Mouse (Mus musculus) stomach, postnatal 0 days (tissue): Measurements from ENCODE around the gene U2surp.

ENCODE experiments used
- CTCF ChIP-seq: IDR thresholded peaks from 2 replicates; pipeline ENCODE4 v1.5.1; 2016; ENCODE audit warnings: antibody characterized with exemption, low read depth, mild to moderate bottlenecking, moderate library complexity
- EP300 ChIP-seq: optimal IDR thresholded peaks from 2 replicates; pipeline ENCODE3; 2016; ENCODE audit warnings: antibody characterized with exemption

DNA sequence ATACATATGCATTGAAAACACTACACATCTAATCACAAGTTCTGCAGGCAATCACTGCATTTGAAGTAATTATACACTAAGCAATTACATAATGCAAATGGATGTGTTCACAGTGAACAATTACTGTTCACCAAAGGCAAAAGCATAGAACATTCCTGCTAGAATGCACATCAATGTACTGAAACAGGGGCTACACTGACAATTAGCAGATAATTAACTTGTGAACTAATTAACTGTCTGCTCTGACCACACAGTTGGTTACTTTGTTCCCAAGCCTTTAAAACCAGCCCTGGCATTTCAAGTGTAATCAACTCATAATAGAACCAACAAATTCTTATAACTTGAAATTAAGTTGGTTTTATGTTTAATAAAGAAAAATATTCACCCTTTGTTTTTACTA lies 22.9 kb downstream of the U2surp start:
- TF ChIP-seq CTCF: no peak
- TF ChIP-seq EP300: no peak
